Mouse (Mus musculus) mouse trophoblast stem cell (cell line): Measurements from ENCODE around the gene Zmynd19.

Experiments
- in situ Hi-C, 2 experiments: fragments of 300-500 bp; cut with MseI, MboI; formaldehyde crosslinking; loops; 2 replicates in 1 of 2; 3 replicates in 1 of 2; pipeline ENCODE4 v1.15.1; 2025

The Zmynd19 gene

GRCm38 (mm10) chr2:24949421-24950188, at the start of gene Zmynd19:
Gene Zmynd19 (plus strand): TSS chr2:24949792.
- in situ Hi-C loops, result no loop called here

GRCm38 (mm10) chr2:24901055-24901454, 48.5 kb upstream of the Zmynd19 start:
- in situ Hi-C loops, result no loop called here

- in situ Hi-C loops, result no loop called here
Measured at GRCm38 (mm10) chr2:24902999-24903398, 46.6 kb upstream of the Zmynd19 start.

- in situ Hi-C loops, result no loop called here
Measured at GRCm38 (mm10) chr2:24904823-24905652, 44.6 kb upstream of the Zmynd19 start.

GRCm38 (mm10) chr2:24905653-24906155, 43.9 kb upstream of the Zmynd19 start:
- in situ Hi-C loops, result no loop called here

GRCm38 (mm10) chr2:24910481-24910880, 39.1 kb upstream of the Zmynd19 start:
- in situ Hi-C loops, result no loop called here

GRCm38 (mm10) chr2:24912189-24912588, 37.4 kb upstream of the Zmynd19 start:
- in situ Hi-C loops, result no loop called here

- in situ Hi-C loops, result no loop called here
Measured at GRCm38 (mm10) chr2:24912589-24912988, 37.0 kb upstream of the Zmynd19 start.

GRCm38 (mm10) chr2:24914762-24915161, 34.8 kb upstream of the Zmynd19 start:
- in situ Hi-C loops, result no loop called here

- in situ Hi-C loops, result no loop called here
Measured at GRCm38 (mm10) chr2:24918930-24919838, 30.4 kb upstream of the Zmynd19 start, which contains the start of gene Ehmt1. Gene Ehmt1 (minus strand): TSS chr2:24919614.

- in situ Hi-C loops, result no loop called here
Measured at GRCm38 (mm10) chr2:24919839-24920175, 29.8 kb upstream of the Zmynd19 start.

GRCm38 (mm10) chr2:24923561-24923960, 26.0 kb upstream of the Zmynd19 start:
- in situ Hi-C loops, result no loop called here

- in situ Hi-C loops, result no loop called here
Measured at GRCm38 (mm10) chr2:24925284-24925683, 24.3 kb upstream of the Zmynd19 start.

- in situ Hi-C loops, result no loop called here
Measured at GRCm38 (mm10) chr2:24926345-24926964, 23.1 kb upstream of the Zmynd19 start.

- in situ Hi-C loops, result no loop called here
Measured at GRCm38 (mm10) chr2:24926965-24927358, 22.6 kb upstream of the Zmynd19 start.

- in situ Hi-C loops, result no loop called here
Measured at GRCm38 (mm10) chr2:24927810-24928479, 21.6 kb upstream of the Zmynd19 start.

GRCm38 (mm10) chr2:24929119-24929518, 20.5 kb upstream of the Zmynd19 start:
- in situ Hi-C loops, result no loop called here

GRCm38 (mm10) chr2:24929593-24929992, 20.0 kb upstream of the Zmynd19 start:
- in situ Hi-C loops, result no loop called here

GRCm38 (mm10) chr2:24934441-24934963, 15.1 kb upstream of the Zmynd19 start:
- in situ Hi-C loops, result no loop called here

- in situ Hi-C loops, result no loop called here
Measured at GRCm38 (mm10) chr2:24935057-24935796, 14.4 kb upstream of the Zmynd19 start, which contains the start of gene Arrdc1. Gene Arrdc1 (minus strand): TSS chr2:24935252.
